Mouse (Mus musculus) adrenal gland, postnatal 4 days (tissue): Measurements from ENCODE around the gene Rplp2. TPM values are rescaled to one million over a fixed set of nuclear protein-coding genes. Genes with fewer than 3 reads are reported as not detected.

Source experiments
- DNase-seq, 2 experiments: peaks; one replicate each; pipeline ENCODE4 v3.0.0; 2021 to 2022; ENCODE audit warnings: low spot score in 2 of 2, mixed read lengths in 2 of 2
- total RNA-seq, 2 experiments: library from RNA; stranded (reverse); gene quantifications; 2 replicates each; pipeline ENCODE4 v1.2.3; 2021

The Rplp2 gene
- total RNA-seq, 2 experiments from 2014 or later: 1,329 to 1,362 TPM

DNA sequence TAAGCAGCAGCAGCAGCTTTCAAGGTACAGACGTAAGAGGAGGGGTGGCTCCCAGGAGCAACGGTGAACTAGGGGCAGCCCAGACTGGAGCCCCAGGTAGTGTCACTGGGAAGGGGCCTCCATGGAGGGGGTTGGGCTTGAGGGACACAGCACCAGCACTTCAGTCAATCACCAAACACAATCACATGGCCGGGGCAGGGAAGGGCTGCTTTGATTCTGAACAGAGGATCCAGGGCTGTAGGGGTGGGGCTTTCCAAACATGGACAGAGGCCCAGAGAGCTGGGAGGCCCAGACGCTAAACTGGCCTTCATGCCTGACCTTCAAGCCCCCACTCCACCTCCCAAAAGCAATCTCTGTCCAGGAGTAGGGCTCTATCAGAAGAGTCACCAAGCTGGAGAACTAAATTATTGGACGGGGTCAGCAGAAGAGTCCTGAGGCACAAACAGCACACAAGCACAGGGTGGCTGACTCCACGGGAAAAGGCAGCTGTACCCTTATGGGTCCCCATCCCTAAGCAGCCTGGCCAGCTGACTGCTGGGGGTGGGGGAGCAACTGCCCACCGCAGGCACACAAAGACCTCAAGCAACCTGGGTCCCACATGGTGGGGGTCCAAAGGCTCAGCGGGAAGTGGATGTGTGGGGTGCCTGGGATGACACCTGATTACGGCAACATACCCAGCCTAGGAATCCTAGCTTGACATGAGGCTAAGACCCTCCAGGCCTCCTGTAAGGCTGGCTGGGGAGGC, 17.2 kb upstream of the Rplp2 start:
- no peak for DNase-seq

- DNase-seq: no peak
Observed at GRCm38 (mm10) chr7:141430585-141431240, 16.5 kb upstream of the Rplp2 start.

DNA sequence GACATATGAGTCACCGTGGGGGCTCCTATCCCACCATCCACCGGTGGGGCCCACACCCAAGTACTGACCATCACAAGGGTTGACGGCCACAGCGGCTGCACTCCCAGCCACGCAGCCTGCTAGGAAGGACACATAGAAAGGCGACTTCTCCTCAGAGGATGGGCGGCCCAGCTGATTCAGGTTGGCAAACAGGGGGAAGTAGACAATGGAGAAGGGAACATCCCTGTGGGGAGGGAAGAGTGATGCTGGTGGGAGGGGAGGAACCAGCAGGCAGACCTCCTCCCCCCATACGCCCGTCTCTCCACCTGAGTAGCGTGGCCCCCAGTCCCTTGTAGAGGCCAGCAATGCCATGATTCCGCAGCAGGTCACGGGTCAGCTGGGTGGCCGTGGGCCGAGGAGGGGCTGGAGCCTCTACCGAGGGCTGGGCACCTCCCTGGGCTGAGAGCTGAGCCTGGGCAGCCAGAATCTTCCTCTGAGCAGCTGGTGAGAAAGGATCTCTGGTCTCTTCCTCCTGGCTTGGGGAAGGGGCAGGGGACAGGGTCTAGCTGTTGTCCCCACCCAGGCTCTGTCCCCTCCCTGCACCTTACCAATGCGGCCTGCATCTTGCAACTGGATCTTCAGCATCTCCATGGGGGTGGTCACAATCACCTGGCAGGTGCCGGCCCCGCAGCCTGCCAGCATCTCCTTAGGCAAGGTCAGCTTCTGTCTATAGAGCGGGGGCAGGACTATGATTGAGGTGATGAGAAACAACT, 15.6 kb upstream of the Rplp2 start:
- no peak for DNase-seq

DNA sequence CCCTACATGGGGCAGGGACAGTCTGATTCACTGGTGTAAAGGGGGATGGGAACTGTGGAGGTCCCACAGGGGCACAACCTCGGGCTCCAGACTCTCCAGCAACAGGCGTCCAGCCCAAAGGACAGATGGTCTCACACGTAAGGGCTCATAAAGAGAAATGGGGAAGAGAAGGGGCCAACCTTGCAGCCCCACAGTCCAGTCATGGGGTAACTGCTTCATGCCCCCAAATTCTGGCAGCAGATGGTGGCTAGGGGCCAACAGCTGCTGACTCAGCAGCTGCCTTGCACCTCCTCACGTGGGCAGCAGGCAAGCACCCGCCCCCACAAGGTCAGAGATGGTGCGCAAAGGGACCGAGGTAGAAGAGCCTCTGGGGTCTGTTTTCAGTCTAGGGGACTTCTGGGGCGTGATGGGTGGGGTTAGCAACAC, 15.0 kb upstream of the Rplp2 start:
- DNase-seq: peak in 1 of 2 experiments; percentile 46

GRCm38 (mm10) chr7:141432741-141433516, 14.2 kb upstream of the Rplp2 start:
- DNase-seq: no peak

- DNase-seq: no peak
Observed at GRCm38 (mm10) chr7:141433517-141434400, 13.4 kb upstream of the Rplp2 start.

GRCm38 (mm10) chr7:141434464-141434863, 12.7 kb upstream of the Rplp2 start:
- no peak for DNase-seq

DNA sequence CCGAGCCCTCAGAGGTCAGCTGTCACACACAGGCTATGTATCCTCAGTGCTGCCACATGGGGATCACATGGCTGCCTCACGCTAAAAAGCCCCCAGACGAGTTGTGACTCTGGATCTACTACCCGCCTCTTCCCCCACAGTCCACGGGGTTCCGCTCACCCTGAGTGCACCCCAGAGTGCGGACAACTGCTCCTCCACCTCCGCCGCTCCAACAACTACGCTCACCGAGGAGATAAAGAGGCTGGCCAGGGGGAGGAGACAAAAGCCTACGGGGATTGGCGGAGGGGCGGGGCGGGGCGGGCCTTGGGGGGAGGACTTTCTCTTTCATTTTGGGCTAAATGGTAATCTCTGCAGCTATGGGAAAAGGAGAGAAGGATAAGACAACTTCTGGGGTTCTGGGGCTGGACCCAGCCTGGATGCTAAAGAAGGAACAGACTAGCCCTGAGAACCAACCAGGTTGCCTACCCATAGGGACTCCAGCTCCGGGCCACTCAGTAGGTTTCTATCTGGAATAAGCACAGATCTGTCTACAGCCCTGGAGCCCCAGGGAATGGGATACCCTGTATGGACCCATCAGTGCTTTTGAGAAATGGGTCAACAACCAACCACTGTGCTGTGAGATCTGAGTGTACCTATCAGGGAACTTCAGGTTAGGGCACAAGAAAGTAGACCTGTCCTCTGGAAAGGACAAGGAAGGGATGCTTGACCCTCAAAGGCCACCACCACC, 11.9 kb upstream of the Rplp2 start:
- DNase-seq: no peak

- DNase-seq: no peak
Observed at GRCm38 (mm10) chr7:141435856-141436522, 11.2 kb upstream of the Rplp2 start.

DNA sequence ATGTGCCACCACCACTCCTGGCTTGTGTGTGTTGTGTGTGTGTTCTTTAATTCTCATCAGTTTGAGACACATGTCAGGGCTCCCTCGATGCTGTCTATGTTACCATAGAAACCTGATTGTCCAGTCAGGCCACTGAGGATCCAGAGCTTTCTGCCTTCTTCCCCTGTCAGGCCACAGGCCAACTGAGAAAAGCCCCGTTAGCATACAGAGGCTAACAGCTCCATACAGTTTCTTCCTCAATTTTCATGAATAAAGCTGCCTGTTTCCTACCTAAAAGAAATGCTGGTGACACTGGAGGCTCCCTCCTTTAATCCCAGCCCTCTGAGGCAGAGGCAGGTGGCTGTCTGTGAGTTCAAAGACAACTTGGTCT, 10.7 kb upstream of the Rplp2 start:
- DNase-seq: no peak

DNA sequence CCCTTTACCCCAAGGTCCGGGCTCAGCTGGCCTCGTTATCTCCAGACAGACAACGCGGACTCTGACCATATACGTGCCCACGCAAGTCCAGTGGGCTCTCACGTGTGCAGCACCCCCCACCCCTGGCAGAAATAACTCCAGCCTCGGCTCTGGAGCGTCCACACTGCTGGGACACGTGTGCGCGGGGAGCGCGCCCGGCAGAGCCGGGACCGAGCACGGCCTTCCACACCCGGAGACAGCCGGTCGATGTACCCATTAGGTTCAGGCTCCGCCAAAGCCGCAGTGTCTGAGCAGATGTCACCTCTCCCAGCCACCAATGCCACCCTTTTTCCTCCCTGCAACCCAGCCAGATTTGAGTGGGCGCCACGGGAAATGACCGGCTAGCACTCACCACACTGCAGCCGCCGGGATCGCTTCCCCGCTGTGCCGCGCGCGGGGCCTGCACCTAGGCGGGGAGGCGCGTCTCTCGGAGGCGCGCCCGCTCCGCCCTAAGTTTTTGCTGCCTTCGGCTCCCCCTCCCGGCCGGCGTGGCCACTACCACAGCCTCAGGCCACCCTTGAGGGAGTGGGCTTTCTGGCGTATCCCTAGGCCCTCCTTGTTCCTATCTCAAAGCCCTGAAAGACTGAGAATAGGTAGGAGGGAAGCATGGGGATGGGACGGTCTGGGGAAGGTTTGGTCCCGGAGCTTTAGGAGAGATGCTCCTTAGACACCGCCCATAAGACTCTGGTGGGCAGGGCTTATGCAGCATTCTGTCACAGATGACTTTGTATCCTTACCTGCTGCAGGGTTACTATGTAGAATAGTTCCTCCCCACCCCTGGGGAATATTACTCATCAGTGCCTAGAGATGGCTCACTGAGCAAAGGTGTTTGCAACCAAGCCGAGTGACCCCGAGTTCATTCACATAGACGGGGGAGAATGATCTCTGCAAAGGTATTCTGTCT, 9.7 kb upstream of the Rplp2 start, which contains the start of gene Slc25a22:
Gene Slc25a22 (minus strand): TSS at position 715 of the 943 bp plus-strand sequence.
- DNase-seq: peak; percentile 64 to 70

DNA sequence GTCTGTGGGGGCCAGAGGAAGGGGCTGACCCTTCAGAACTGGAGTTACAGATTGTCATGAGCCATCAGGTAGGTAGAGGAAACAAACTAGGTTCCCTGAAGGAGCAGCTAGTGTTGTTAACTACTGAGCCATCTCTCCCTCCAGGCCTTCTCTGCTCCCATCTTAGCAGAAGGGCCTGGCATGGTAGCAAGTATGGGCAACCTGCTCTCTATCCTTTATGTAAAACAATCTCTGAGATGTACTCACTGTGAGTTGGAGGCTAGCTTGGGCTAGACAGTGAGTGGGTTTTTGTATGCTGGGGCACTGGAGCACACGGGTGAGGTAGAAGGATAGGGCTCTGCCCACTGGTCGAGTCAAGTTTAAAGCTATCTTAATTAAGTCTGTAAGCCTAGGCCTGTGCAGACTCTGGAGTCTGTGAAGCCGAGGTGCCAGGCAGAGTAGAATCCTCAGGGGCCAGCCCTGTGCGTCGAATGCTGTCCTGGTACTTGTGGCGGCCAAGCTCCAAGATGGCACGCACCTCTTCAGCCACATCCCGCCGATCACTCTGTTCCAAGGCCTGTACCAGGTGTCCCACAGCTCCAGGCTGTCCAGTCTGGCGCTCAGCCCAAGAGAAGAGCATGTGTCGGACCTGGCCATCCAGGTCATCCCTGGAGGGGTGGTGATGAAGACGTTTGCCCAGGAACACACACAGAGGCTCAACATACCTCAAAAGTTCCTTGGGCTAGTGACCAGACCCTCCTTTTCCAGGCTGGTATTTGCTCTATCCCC, 8.8 kb upstream of the Rplp2 start:
- DNase-seq: no peak

DNA sequence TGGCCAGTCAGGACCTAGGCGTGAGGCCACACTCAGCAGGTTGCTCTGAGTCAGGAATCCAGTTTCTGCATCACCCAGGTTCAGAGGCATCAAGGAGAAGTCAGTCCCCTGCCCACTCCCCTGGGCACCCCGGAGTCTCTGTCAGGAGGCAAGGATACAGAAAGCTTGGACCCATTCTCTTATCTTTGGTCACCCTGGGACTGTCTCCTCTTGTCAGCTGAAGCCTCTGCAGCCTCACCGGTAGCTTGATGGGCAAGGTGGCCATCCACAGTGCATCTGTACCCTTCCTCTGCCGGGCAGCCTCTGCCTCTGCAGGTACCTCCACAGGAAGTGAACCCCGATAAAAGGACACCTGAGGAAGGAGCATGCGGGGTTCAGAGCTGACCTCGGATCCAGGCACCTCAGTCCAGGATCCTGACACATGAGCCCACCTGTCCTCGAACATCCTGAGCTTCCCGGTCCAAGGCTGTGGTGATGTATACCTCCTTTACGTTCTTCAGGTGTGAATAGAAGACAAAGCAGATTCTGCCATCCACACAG, 8.0 kb upstream of the Rplp2 start:
- no peak for DNase-seq

DNA sequence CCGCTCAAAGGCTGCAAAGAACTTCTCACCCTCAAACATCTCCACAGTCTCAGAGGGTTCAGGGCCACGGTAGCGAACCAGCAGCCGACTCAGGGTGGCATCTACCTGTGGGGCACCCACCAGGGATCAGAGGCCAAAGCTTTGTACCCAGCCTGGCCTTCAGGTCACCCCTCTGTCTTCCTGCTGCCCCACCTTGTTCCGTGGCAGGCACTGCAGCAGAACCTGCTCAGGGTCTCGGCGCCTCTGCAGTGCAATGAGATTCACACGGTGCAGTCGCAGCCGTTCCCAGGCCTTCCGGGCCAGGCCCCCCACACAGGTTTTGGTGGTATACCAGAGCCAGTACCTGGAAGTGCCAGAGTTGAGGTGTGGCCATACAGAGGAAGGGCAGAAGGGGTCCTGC, 7.4 kb upstream of the Rplp2 start:
- DNase-seq: no peak

GRCm38 (mm10) chr7:141440613-141441012, 6.6 kb upstream of the Rplp2 start:
- peak in 1 of 2 experiments; percentile 47 for DNase-seq

DNA sequence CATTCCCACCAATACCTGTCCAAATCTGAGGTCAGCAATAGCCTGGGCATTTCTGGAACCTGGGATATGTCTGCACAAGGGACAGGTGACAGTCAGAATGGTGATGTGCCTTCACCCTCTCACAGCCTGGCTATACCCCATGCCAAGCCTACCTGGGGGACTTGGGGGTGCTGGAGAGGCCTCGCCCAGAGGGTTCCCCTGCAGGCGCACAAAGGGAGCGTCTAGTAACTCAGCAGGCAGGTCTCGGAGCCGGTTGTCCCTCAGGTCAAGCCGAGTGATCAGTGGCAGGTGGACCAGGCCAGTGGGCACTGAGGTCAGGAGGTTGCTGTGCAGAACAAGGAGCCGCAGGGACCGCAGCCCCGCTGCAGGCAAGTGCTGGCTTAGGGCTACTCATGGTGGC, 5.7 kb upstream of the Rplp2 start:
- no peak for DNase-seq

DNA sequence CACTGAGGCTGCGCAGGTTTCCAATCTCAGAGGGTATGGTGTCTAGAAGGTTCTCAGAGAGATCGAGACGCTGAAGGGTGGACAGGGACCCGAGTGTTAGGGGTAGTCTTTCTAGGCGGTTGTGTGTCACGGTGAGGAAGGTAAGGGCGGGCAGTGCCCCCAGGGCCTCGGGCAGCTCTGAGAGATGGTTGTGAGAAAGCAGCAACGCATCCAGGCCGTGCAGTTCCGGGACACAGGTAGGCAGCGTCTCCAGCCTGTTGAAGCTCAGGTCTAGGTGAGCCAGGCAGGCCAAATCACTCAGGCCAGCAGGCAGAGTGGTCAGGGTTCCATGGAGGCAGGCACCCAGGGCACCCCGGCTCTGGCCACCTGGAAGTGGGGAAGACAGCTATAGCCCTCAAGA, 5.0 kb upstream of the Rplp2 start:
- no peak for DNase-seq
